Mouse (Mus musculus): ENCODE results near the gene Hemgn. TPM values are rescaled to one million over a fixed set of nuclear protein-coding genes. Genes with fewer than 3 reads are reported as not detected.

The Hemgn gene
- polyA plus RNA-seq, 2 experiments: 0.45 to 0.60 TPM

GRCm38 (mm10) chr4:46344288-46344687 lies 69.0 kb downstream of the Hemgn start:
- Histone ChIP-seq H3K4me3 (replicated peaks; ENCODE audit: low read length) (peak overlapping the region; percentile 39), H3K27me3 (ENCODE audit: control insufficient read depth, insufficient read depth, low read length) (peaks cover 99% of the 10 kb centered on the region), H3K9me3 (ENCODE audit: control insufficient read depth, low read length) (no peaks in the 10 kb centered on the region), H3K4me2 (replicated peaks; ENCODE audit: low read depth, low read length, severe bottlenecking) (peak overlapping the region; percentile 53), H3K4me1 (ENCODE audit: control insufficient read depth, insufficient read depth, low read length) (no peaks in the 10 kb centered on the region), H3K27ac (replicated peaks; ENCODE audit: low read depth, low read length) (no peak overlapping the region), H3K9ac (ENCODE audit: low read depth, low read length, severe bottlenecking) (no peak overlapping the region), H3K36me3 (ENCODE audit: control insufficient read depth, insufficient read depth, low read length) (no peaks in the 10 kb centered on the region)
- no peak for TF ChIP-seq POLR2A (IDR thresholded peaks at IDR 0.05; ENCODE audit: borderline replicate concordance, extremely low read depth, insufficient read depth, insufficient read length)
- under 1% methylated on average over 16 of the region's 51 CpGs for WGBS
- ATAC-seq (ENCODE audit: low FRiP score, low read depth): no peak
- DNase-seq (ENCODE audit: low spot score): no peak

Other genes with a start within 250 kb of the Hemgn start
- gene Xpa, start 217.2 kb downstream of the Hemgn start, polyA plus RNA-seq (2012; rRNA removed): 24.6 and 29.0 TPM in 2 replicates
- 24.4 and 24.8 TPM in 2 replicates for gene Xpa, start 217.2 kb downstream of the Hemgn start, polyA plus RNA-seq (2014; fragmentation: Nextera tagmentation; extraction: Ambion mirVana)
- gene Foxe1, start 69.9 kb downstream of the Hemgn start, polyA plus RNA-seq (2012; rRNA removed): not detected in 2 replicates
- not detected in 2 replicates for gene Foxe1, start 69.9 kb downstream of the Hemgn start, polyA plus RNA-seq (2014; fragmentation: Nextera tagmentation; extraction: Ambion mirVana)
- 9.1 and 9.2 TPM in 2 replicates for gene Trmo, start 24.1 kb downstream of the Hemgn start, polyA plus RNA-seq (2012; rRNA removed)
- gene Trmo, start 24.1 kb downstream of the Hemgn start, polyA plus RNA-seq (2014; fragmentation: Nextera tagmentation; extraction: Ambion mirVana): 7.8 and 11.3 TPM in 2 replicates
- gene Anp32b, start 37.4 kb upstream of the Hemgn start, polyA plus RNA-seq (2012; rRNA removed): 79.2 and 159 TPM in 2 replicates
- 245 and 249 TPM in 2 replicates for gene Anp32b, start 37.4 kb upstream of the Hemgn start, polyA plus RNA-seq (2014; fragmentation: Nextera tagmentation; extraction: Ambion mirVana)
- 75.9 and 82.4 TPM in 2 replicates for gene Nans, start 75.7 kb upstream of the Hemgn start, polyA plus RNA-seq (2012; rRNA removed)
- 84.1 and 84.5 TPM in 2 replicates for gene Nans, start 75.7 kb upstream of the Hemgn start, polyA plus RNA-seq (2014; fragmentation: Nextera tagmentation; extraction: Ambion mirVana)
- 1.6 and 2.5 TPM in 2 replicates for gene Trim14, start 122.6 kb upstream of the Hemgn start, polyA plus RNA-seq (2012; rRNA removed)
- 2.6 and 3.3 TPM in 2 replicates for gene Trim14, start 122.6 kb upstream of the Hemgn start, polyA plus RNA-seq (2014; fragmentation: Nextera tagmentation; extraction: Ambion mirVana)
- gene Coro2a, start 188.7 kb upstream of the Hemgn start, polyA plus RNA-seq (2012; rRNA removed): 3.2 and 3.6 TPM in 2 replicates
- 2.2 and 2.4 TPM in 2 replicates for gene Coro2a, start 188.7 kb upstream of the Hemgn start, polyA plus RNA-seq (2014; fragmentation: Nextera tagmentation; extraction: Ambion mirVana)
- 2.1 and 2.3 TPM in 2 replicates for gene Tbc1d2, start 236.7 kb upstream of the Hemgn start, polyA plus RNA-seq (2012; rRNA removed)
- gene Tbc1d2, start 236.7 kb upstream of the Hemgn start, polyA plus RNA-seq (2014; fragmentation: Nextera tagmentation; extraction: Ambion mirVana): 1.5 and 1.9 TPM in 2 replicates

Measured in limb, embryonic 14.5 days (tissue).